Comparison of ENCODE assay signal across 1 mouse cellular context in the genomic region with DNA sequence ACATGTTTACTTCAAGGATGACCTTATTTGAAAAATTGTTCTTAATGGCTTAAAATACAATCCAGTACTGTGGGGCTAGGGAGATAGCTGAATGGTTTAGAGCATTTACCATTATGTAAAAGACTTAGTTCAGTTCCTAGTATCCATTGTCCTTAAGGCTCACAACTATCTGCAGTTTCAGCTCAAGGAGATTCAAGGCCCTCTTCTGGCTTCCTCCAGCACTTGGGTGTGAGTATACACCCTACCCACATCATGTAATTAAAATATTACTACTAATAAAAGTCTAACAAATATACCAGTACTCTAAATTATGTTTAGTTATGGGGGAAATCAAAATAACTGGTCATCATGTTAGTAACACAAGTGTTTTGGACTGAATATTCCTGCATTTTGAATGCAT.
TF ChIP-seq lines count a peak whose summit lies in the region.

No protein-coding gene starts in this region.

TF ChIP-seq in MEL, 35 proteins besides CTCF, POLR2A, EP300 and RAD21:
- TF ChIP-seq TAL1 (IDR thresholded peaks at IDR 0.05; ENCODE audit: low read length): no peak
- no peak for TF ChIP-seq NRF1 (IDR thresholded peaks at IDR 0.05; ENCODE audit: insufficient read depth, low read depth, low read length, poor library complexity, severe bottlenecking)
- TF ChIP-seq POLR2AphosphoS2 (IDR thresholded peaks at IDR 0.05; ENCODE audit: low read length): no peak
- peak; percentile 78; the same call in 1 of the 2 replicates for TF ChIP-seq CHD1 (IDR thresholded peaks at IDR 0.05; ENCODE audit: low read depth, low read length)
- no peak for TF ChIP-seq ZNF384 (IDR thresholded peaks at IDR 0.05; ENCODE audit: low read depth, low read length)
- TF ChIP-seq JUND (IDR thresholded peaks at IDR 0.05; ENCODE audit: low read depth, low read length): no peak
- TF ChIP-seq POLR2AphosphoS5 (IDR thresholded peaks at IDR 0.05; ENCODE audit: borderline replicate concordance, low read depth, low read length): no peak
